Mouse (Mus musculus): Measurements from ENCODE around the gene Rilpl1.

- TF ChIP-seq CTCF (IDR thresholded peaks at IDR 0.05; ENCODE audit: control insufficient read depth, insufficient read depth, low read length), result no peak
- TF ChIP-seq POLR2A (IDR thresholded peaks at IDR 0.05; ENCODE audit: borderline replicate concordance, control insufficient read depth, low read depth, low read length), result no peak
Measured at GRCm38 (mm10) chr5:124503742-124504141, 27.4 kb downstream of the Rilpl1 start.
